Comparison of ENCODE assay signal across 25 mouse cellular contexts in genomic region chr16:62650856-62651255, GRCm38 (mm10).
DNase-seq lines count a peak whose midpoint lies in the region; ATAC-seq and TF ChIP-seq lines count a peak whose summit lies in the region.
"Had no signal": no experiment of that assay in that cellular context is flagged by ENCODE, and none has a peak within 500 bp of the region (broad histone marks: within the 10 kb centered on the region; RNA-seq: fewer than 3 reads in every experiment).

No protein-coding gene starts in this region.

- ATAC-seq in forebrain, postnatal 0 days, result peak; percentile 72
- ATAC-seq in granulocyte monocyte progenitor cell, adult 5-6 weeks (replicated peaks; ENCODE audit: poor library complexity, severe bottlenecking), result no peak
- ATAC-seq: forebrain, embryonic 16.5 days; hindbrain, postnatal 0 days; inflammation-experienced regulatory T-cells, adult 6 months; intestine, embryonic 16.5 days had no signal

- DNase-seq in forebrain, postnatal 0 days, result peak; percentile 30
- no peak for DNase-seq in forebrain, embryonic 10.5 days (ENCODE audit: extremely low spot score, low spot score)
- DNase-seq in layer of hippocampus, adult 2 months (ENCODE audit: low spot score in 2 of 2), result peak; percentile 35 to 74
- no peak for DNase-seq in layer of hippocampus, postnatal 10 days (ENCODE audit: low spot score in 2 of 2)
- DNase-seq in layer of hippocampus, adult 9-11 months, result peak; percentile 46
- DNase-seq: adrenal gland, adult 2 months; adrenal gland, postnatal 14 days; B cell, adult 2 months; cerebellum, adult 18-20 months; cerebellum, adult 9-10 months; cerebellum, postnatal 14 days; gastrocnemius, adult 2 months; gastrocnemius, postnatal 14 days; heart, adult 18-20 months; heart, postnatal 14 days; heart, postnatal 4 days had no signal

- no peak overlapping the region for H3K9ac ChIP-seq in forebrain, postnatal 0 days
- H3K9ac ChIP-seq: heart, embryonic 13.5 days; hindbrain, embryonic 14.5 days had no signal

- no peak overlapping the region for H3K27ac ChIP-seq in forebrain, postnatal 0 days (ENCODE audit: low read depth, low read length)
- H3K27ac ChIP-seq in forebrain, embryonic 10.5 days, result no peak overlapping the region
- H3K27ac ChIP-seq in layer of hippocampus, adult 2 months, result peak overlapping the region; percentile 52; the same call in 1 of the 2 replicates
- H3K27ac ChIP-seq: gastrocnemius, adult 2 months; heart, embryonic 13.5 days; hindbrain, embryonic 14.5 days; hindbrain, postnatal 0 days had no signal

- H3K36me3 ChIP-seq in forebrain, postnatal 0 days (ENCODE audit: insufficient read depth), result no peaks in the 10 kb centered on the region
- H3K36me3 ChIP-seq in forebrain, embryonic 10.5 days (replicated peaks), result no peaks in the 10 kb centered on the region
- H3K36me3 ChIP-seq: G1E; heart, embryonic 13.5 days had no signal

- no peaks in the 10 kb centered on the region for H3K9me3 ChIP-seq in forebrain, postnatal 0 days (ENCODE audit: low read length)
- no peaks in the 10 kb centered on the region for H3K9me3 ChIP-seq in forebrain, embryonic 10.5 days
- H3K9me3 ChIP-seq: G1E; heart, embryonic 13.5 days had no signal

- no peaks in the 10 kb centered on the region for H3K4me1 ChIP-seq in forebrain, postnatal 0 days (ENCODE audit: insufficient read depth)
- no peaks in the 10 kb centered on the region for H3K4me1 ChIP-seq in forebrain, embryonic 10.5 days
- H3K4me1 ChIP-seq: heart, embryonic 13.5 days had no signal

- H3K4me3 ChIP-seq in forebrain, postnatal 0 days (ENCODE audit: low read depth, low read length), result no peak overlapping the region
- H3K4me3 ChIP-seq in forebrain, embryonic 10.5 days, result no peak overlapping the region
- no peak overlapping the region for H3K4me3 ChIP-seq in layer of hippocampus, adult 2 months
- H3K4me3 ChIP-seq: gastrocnemius, adult 2 months; heart, embryonic 13.5 days had no signal

- 52% methylated on average over 7 of the region's 7 CpGs for WGBS in forebrain, postnatal 0 days
- WGBS in forebrain, embryonic 10.5 days, result 92% methylated on average over 7 of the region's 7 CpGs

- TF ChIP-seq CTCF in forebrain, postnatal 0 days (IDR thresholded peaks at IDR 0.05; ENCODE audit: low read depth), result no peak
- no peak for TF ChIP-seq CTCF in layer of hippocampus, adult 2 months (conservative IDR thresholded peaks at IDR 0.05)

- H3K27me3 ChIP-seq in forebrain, postnatal 0 days (ENCODE audit: insufficient read depth, low read length), result no peaks in the 10 kb centered on the region
- H3K27me3 ChIP-seq in forebrain, embryonic 10.5 days (ENCODE audit: poor library complexity, severe bottlenecking), result no peaks in the 10 kb centered on the region
- H3K27me3 ChIP-seq: CH12.LX; heart, embryonic 13.5 days had no signal

- H3K4me2 ChIP-seq in forebrain, postnatal 0 days (ENCODE audit: low read depth), result no peak overlapping the region
- H3K4me2 ChIP-seq: heart, embryonic 13.5 days; hindbrain, embryonic 14.5 days had no signal

Comparison
In these comparisons a context has a peak if more than half of its experiments do, and no peak if none do; other contexts are left out.
1. DNase-seq: peak in forebrain, postnatal 0 days (single experiment), layer of hippocampus, adult 2 months (2 of 2) and layer of hippocampus, adult 9-11 months (single experiment); none in forebrain, embryonic 10.5 days (single experiment) and layer of hippocampus, postnatal 10 days (0 of 2).